Mouse (Mus musculus) MEL (cell line): ENCODE measurements around the gene Zzef1. TPM values are rescaled to one million over a fixed set of nuclear protein-coding genes. Genes with fewer than 3 reads are reported as not detected.

Experiments
- DNase-seq: peaks from one replicate; pipeline ENCODE4 v3.0.0; 2011; ENCODE audit warnings: low read depth, low spot score
- H3K27ac ChIP-seq: 2 replicates; pipeline ENCODE4 v1.5.1; 2012; ENCODE audit warnings: low read depth, mild to moderate bottlenecking, control low read depth, low read length, moderate library complexity; ENCODE audit not compliant: control insufficient read depth
- H3K27me3 ChIP-seq, 2 experiments: fragments of 150-350 bp in 1 of 2; sonication (generic) in 1 of 2; 2 replicates each; pipeline ENCODE4 v1.6.1; 2012; ENCODE audit warnings: low read length in 2 of 2, mild to moderate bottlenecking in 2 of 2, improper control_type of control experiment in 1 of 2, moderate library complexity in 1 of 2; ENCODE audit not compliant: insufficient read depth in 2 of 2, control insufficient read depth in 1 of 2
- H3K36me3 ChIP-seq, 2 experiments: 2 replicates each; pipeline ENCODE4 v1.6.1; 2012 to 2014; ENCODE audit warnings: low read length in 2 of 2, improper control_type of control experiment in 1 of 2, inconsistent platforms in 1 of 2, mild to moderate bottlenecking in 1 of 2; ENCODE audit not compliant: insufficient read depth in 2 of 2, control insufficient read depth in 1 of 2
- H3K4me1 ChIP-seq, 2 experiments: fragments of 150-350 bp in 1 of 2; sonication (generic) in 1 of 2; 2 replicates each; pipeline ENCODE4 v1.6.1; 2012; ENCODE audit warnings: low read length in 2 of 2, improper control_type of control experiment in 1 of 2, mild to moderate bottlenecking in 1 of 2; ENCODE audit not compliant: insufficient read depth in 2 of 2, control insufficient read depth in 1 of 2
- H3K4me3 ChIP-seq, 2 experiments: fragments of 150-350 bp in 1 of 2; sonication (generic) in 1 of 2; 2 replicates each; pipeline ENCODE4 v1.5.1; 2012; ENCODE audit warnings: low read depth in 2 of 2, low read length in 2 of 2, mild to moderate bottlenecking in 2 of 2, moderate library complexity in 2 of 2, control low read depth in 1 of 2, improper control_type of control experiment in 1 of 2; ENCODE audit not compliant: control insufficient read depth in 1 of 2, insufficient read depth in 1 of 2
- H3K79me2 ChIP-seq: 2 replicates; pipeline ENCODE4 v1.6.1; 2012; ENCODE audit warnings: mild to moderate bottlenecking, low read length, moderate library complexity; ENCODE audit not compliant: control insufficient read depth, poor library complexity, insufficient read depth
- H3K9ac ChIP-seq: 2 replicates; pipeline ENCODE4 v1.6.1; 2012; ENCODE audit warnings: low read depth, mild to moderate bottlenecking, control low read depth, low read length, moderate library complexity; ENCODE audit not compliant: control insufficient read depth, poor library complexity, severe bottlenecking
- H3K9me3 ChIP-seq: fragments of 150-350 bp; sonication (generic); replicated peaks from 2 replicates; pipeline ENCODE4 v1.6.1; 2012; ENCODE audit warnings: mild to moderate bottlenecking, low read length, improper control_type of control experiment, moderate library complexity; ENCODE audit not compliant: insufficient read depth
- BHLHE40 ChIP-seq: IDR thresholded peaks from 2 replicates; pipeline ENCODE4 v1.6.1; 2012; ENCODE audit warnings: low read depth, mild to moderate bottlenecking, inconsistent platforms, low read length, improper control_type of control experiment, borderline replicate concordance
- EP300 ChIP-seq, 2 experiments: IDR thresholded peaks; 2 replicates each; pipeline ENCODE4 v1.6.1; 2011; ENCODE audit warnings: improper control_type of control experiment in 2 of 2, low read length in 2 of 2, low read depth in 1 of 2, mild to moderate bottlenecking in 1 of 2
- GATA1 ChIP-seq: IDR thresholded peaks from 2 replicates; pipeline ENCODE4 v1.6.1; 2011; ENCODE audit warnings: low read depth, low read length, improper control_type of control experiment
- HCFC1 ChIP-seq: IDR thresholded peaks from 2 replicates; pipeline ENCODE4 v1.6.1; 2012; ENCODE audit warnings: low read depth, mild to moderate bottlenecking, inconsistent platforms, low read length, improper control_type of control experiment, moderate library complexity
- MAFK ChIP-seq: IDR thresholded peaks from 2 replicates; pipeline ENCODE4 v1.6.1; 2011; ENCODE audit warnings: low read depth, mild to moderate bottlenecking, low read length, improper control_type of control experiment, borderline replicate concordance
- MAZ ChIP-seq: IDR thresholded peaks from 2 replicates; pipeline ENCODE4 v1.6.1; 2012; ENCODE audit warnings: low read depth, mild to moderate bottlenecking, inconsistent platforms, low read length, improper control_type of control experiment
- MYC ChIP-seq: IDR thresholded peaks from 2 replicates; pipeline ENCODE4 v1.6.1; 2011; ENCODE audit warnings: low read depth, mild to moderate bottlenecking, low read length, improper control_type of control experiment, moderate library complexity
- POLR2A ChIP-seq, 2 experiments: IDR thresholded peaks; 2 replicates each; pipeline ENCODE4 v1.6.1; 2011 to 2012; ENCODE audit warnings: low read length in 2 of 2, mild to moderate bottlenecking in 2 of 2, control low read depth in 1 of 2, improper control_type of control experiment in 1 of 2, low read depth in 1 of 2, moderate library complexity in 1 of 2; ENCODE audit not compliant: control insufficient read depth in 1 of 2, insufficient read depth in 1 of 2, poor library complexity in 1 of 2
- POLR2AphosphoS2 ChIP-seq: IDR thresholded peaks from 2 replicates; pipeline ENCODE4 v1.6.1; 2011; ENCODE audit warnings: low read length, improper control_type of control experiment
- POLR2AphosphoS5 ChIP-seq: IDR thresholded peaks from 2 replicates; pipeline ENCODE4 v1.6.1; 2012; ENCODE audit warnings: low read depth, borderline replicate concordance, mild to moderate bottlenecking, inconsistent platforms, low read length, moderate library complexity, mixed read lengths
- RCOR1 ChIP-seq: IDR thresholded peaks from 2 replicates; pipeline ENCODE4 v1.6.1; 2012; ENCODE audit warnings: low read depth, mild to moderate bottlenecking, inconsistent platforms, low read length, improper control_type of control experiment
- SIN3A ChIP-seq: IDR thresholded peaks from 2 replicates; pipeline ENCODE4 v1.6.1; 2012; ENCODE audit warnings: low read length, improper control_type of control experiment, inconsistent platforms
- SMC3 ChIP-seq: IDR thresholded peaks from 2 replicates; pipeline ENCODE4 v1.6.1; 2011; ENCODE audit warnings: low read depth, low read length, improper control_type of control experiment
- TBP ChIP-seq: IDR thresholded peaks from 2 replicates; pipeline ENCODE4 v1.8.0; 2011; ENCODE audit warnings: low read depth, low read length, improper control_type of control experiment
- TCF12 ChIP-seq: IDR thresholded peaks from 2 replicates; pipeline ENCODE4 v1.6.1; 2014; ENCODE audit warnings: low read depth, mild to moderate bottlenecking, inconsistent platforms, low read length, improper control_type of control experiment, moderate library complexity
- UBTF ChIP-seq: IDR thresholded peaks from 2 replicates; pipeline ENCODE4 v1.6.1; 2012; ENCODE audit warnings: low read depth, mild to moderate bottlenecking, inconsistent platforms, low read length, improper control_type of control experiment, moderate library complexity, borderline replicate concordance; ENCODE audit not compliant: insufficient read depth
- USF1 ChIP-seq: IDR thresholded peaks from 2 replicates; pipeline ENCODE4 v1.6.1; 2014; ENCODE audit warnings: low read depth, mild to moderate bottlenecking, inconsistent platforms, low read length, improper control_type of control experiment, moderate library complexity
- ZC3H11A ChIP-seq: IDR thresholded peaks from 2 replicates; pipeline ENCODE4 v1.6.1; 2012; ENCODE audit warnings: low read depth, mild to moderate bottlenecking, inconsistent platforms, low read length, improper control_type of control experiment
- ZKSCAN1 ChIP-seq: IDR thresholded peaks from 2 replicates; pipeline ENCODE4 v1.6.1; 2012; ENCODE audit warnings: low read depth, mild to moderate bottlenecking, inconsistent platforms, low read length, improper control_type of control experiment, moderate library complexity
- ZMIZ1 ChIP-seq: IDR thresholded peaks from 2 replicates; pipeline ENCODE4 v1.6.1; 2012; ENCODE audit warnings: low read depth, mild to moderate bottlenecking, inconsistent platforms, low read length, improper control_type of control experiment, moderate library complexity
- ZNF384 ChIP-seq: IDR thresholded peaks from 2 replicates; pipeline ENCODE4 v1.6.1; 2012; ENCODE audit warnings: low read depth, mild to moderate bottlenecking, inconsistent platforms, low read length, improper control_type of control experiment
- polyA plus RNA-seq, 2 experiments: library from polyadenylated mRNA; stranded (reverse) in 1 of 2; unstranded in 1 of 2; fragments of >175 nt in 1 of 2; fragments of >200 nt in 1 of 2; gene quantifications; 2 replicates each; pipeline versions ENCODE4 v1.2.1 to v1.2.4; 2012; ENCODE audit warnings: low replicate concordance in 2 of 2, low read depth in 1 of 2; ENCODE audit not compliant: insufficient read length in 2 of 2, insufficient read depth in 1 of 2, missing spikeins in 1 of 2
- total RNA-seq: library from RNA; depleted of rRNA; stranded (reverse); fragments of 300-350 nt; gene quantifications from 2 replicates; pipeline ENCODE4 v1.2.3, GENCODE M21; 2012

The Zzef1 gene
- total and polyA plus RNA-seq, 3 experiments = 13.3 to 17.6 TPM; not detected in 1

GRCm38 (mm10) chr11:72852122-72852521, 56.1 kb downstream of the Zzef1 start:
- no peaks in the 10 kb centered on the region for H3K9me3 ChIP-seq

GRCm38 (mm10) chr11:72853086-72853485, 57.1 kb downstream of the Zzef1 start:
- TF ChIP-seq EP300 (IDR thresholded peaks at IDR 0.05; ENCODE audit: low read depth in 1 of 2, low read length in 2 of 2) (no peak), MAFK (no peak)
- Histone ChIP-seq H3K4me3 (no peak overlapping the region), H3K27ac (no peak overlapping the region), H3K9ac (no peak overlapping the region), H3K9me3 (no peaks in the 10 kb centered on the region), H3K4me1 (no peaks in the 10 kb centered on the region), H3K36me3 (peaks cover 7 to 21% of the 10 kb centered on the region in 2 experiments), H3K27me3 (no peaks in the 10 kb centered on the region), H3K79me2 (no peaks in the 10 kb centered on the region)
- no peak for DNase-seq

More at GRCm38 (mm10) chr11:72852122-72852521, 56.1 kb downstream of the Zzef1 start:
- TF ChIP-seq MYC (no peak), SIN3A (no peak), RCOR1 (no peak), ZNF384 (no peak)
- Histone ChIP-seq H3K9ac (no peak overlapping the region), H3K4me1 (no peaks in the 10 kb centered on the region), H3K79me2 (no peaks in the 10 kb centered on the region), H3K36me3 (peaks cover 7 to 20% of the 10 kb centered on the region in 2 experiments), H3K4me3 (no peak overlapping the region), H3K27me3 (no peaks in the 10 kb centered on the region), H3K27ac (no peak overlapping the region)
- DNase-seq = no peak

- no peaks in the 10 kb centered on the region for H3K9me3 ChIP-seq
- H3K4me1 ChIP-seq = no peaks in the 10 kb centered on the region
- no peaks in the 10 kb centered on the region for H3K27me3 ChIP-seq
- no peak overlapping the region for H3K4me3 ChIP-seq
- TF ChIP-seq USF1 (no peak), TCF12 (no peak)
- no peak overlapping the region for H3K9ac ChIP-seq
- H3K27ac ChIP-seq = no peak overlapping the region
- peaks cover 7 to 14% of the 10 kb centered on the region in 2 experiments for H3K36me3 ChIP-seq
- H3K79me2 ChIP-seq = no peaks in the 10 kb centered on the region
- DNase-seq = no peak
Measured at GRCm38 (mm10) chr11:72854251-72854650, 58.2 kb downstream of the Zzef1 start.

GRCm38 (mm10) chr11:72856764-72857163, 60.7 kb downstream of the Zzef1 start:
- Histone ChIP-seq H3K9ac (no peak overlapping the region), H3K4me3 (no peak overlapping the region), H3K9me3 (no peaks in the 10 kb centered on the region), H3K27ac (no peak overlapping the region), H3K79me2 (no peaks in the 10 kb centered on the region), H3K4me1 (no peaks in the 10 kb centered on the region), H3K36me3 (peaks cover 0 to 15% of the 10 kb centered on the region in 2 experiments; a peak in 2 of 4 replicates), H3K27me3 (no peaks in the 10 kb centered on the region)
- no peak for TF ChIP-seq HCFC1
- TF ChIP-seq BHLHE40 = no peak
- no peak for TF ChIP-seq MAZ
- no peak for TF ChIP-seq ZMIZ1
- TF ChIP-seq ZKSCAN1 = no peak
- TF ChIP-seq TCF12 = no peak
- TF ChIP-seq ZC3H11A = no peak
- TF ChIP-seq RCOR1 = no peak
- TF ChIP-seq GATA1 = no peak
- no peak for TF ChIP-seq UBTF
- no peak for TF ChIP-seq POLR2A (IDR thresholded peaks at IDR 0.05; ENCODE audit: control insufficient read depth in 1 of 2, insufficient read depth in 1 of 2, low read depth in 1 of 2, low read length in 2 of 2, poor library complexity in 1 of 2)
- no peak for TF ChIP-seq SMC3
- TF ChIP-seq POLR2AphosphoS5 = no peak
- TF ChIP-seq POLR2AphosphoS2 = no peak
- TF ChIP-seq TBP = no peak
- no peak for DNase-seq
